Comparison of ENCODE assay signal across 24 mouse cellular contexts in genomic region chr15:97162305-97162704, GRCm38 (mm10).
"Had no signal": no experiment of that assay in that cellular context is flagged by ENCODE, and none has a peak within 500 bp of the region (broad histone marks: within the 10 kb centered on the region; RNA-seq: fewer than 3 reads in every experiment).

No protein-coding gene starts in this region.

- H3K4me2 ChIP-seq: heart, embryonic 12.5 days; hindbrain, embryonic 12.5 days; hindbrain, embryonic 14.5 days; intestine, embryonic 15.5 days; limb, embryonic 12.5 days; liver, embryonic 11.5 days had no signal

- H3K4me3 ChIP-seq: heart, embryonic 10.5 days; heart, embryonic 12.5 days; hindbrain, embryonic 10.5 days; hindbrain, embryonic 12.5 days; intestine, embryonic 15.5 days; layer of hippocampus, adult 2 months; left cerebral cortex, adult 2 months; limb, embryonic 10.5 days; limb, embryonic 12.5 days had no signal

- DNase-seq: gastrocnemius, postnatal 10 days; gastrocnemius, postnatal 25 days; heart, adult 18-20 months; heart, postnatal 10 days; heart, postnatal 4 days; kidney, adult 18-20 months; kidney, adult 8-10 months; kidney, postnatal 10 days; kidney, postnatal 25 days; kidney, postnatal 4 days had no signal

- H3K9ac ChIP-seq: heart, embryonic 12.5 days; hindbrain, embryonic 12.5 days; hindbrain, embryonic 14.5 days; intestine, embryonic 15.5 days; limb, embryonic 12.5 days had no signal

- H3K36me3 ChIP-seq: heart, embryonic 10.5 days; heart, embryonic 12.5 days; hindbrain, embryonic 10.5 days; hindbrain, embryonic 12.5 days; intestine, embryonic 15.5 days; limb, embryonic 10.5 days; limb, embryonic 12.5 days had no signal

- H3K9me3 ChIP-seq: heart, embryonic 10.5 days; heart, embryonic 12.5 days; hindbrain, embryonic 10.5 days; hindbrain, embryonic 12.5 days; intestine, embryonic 15.5 days; limb, embryonic 10.5 days; limb, embryonic 12.5 days had no signal

- H3K27me3 ChIP-seq: heart, embryonic 12.5 days; hindbrain, embryonic 12.5 days; intestine, embryonic 15.5 days; limb, embryonic 12.5 days had no signal

- ATAC-seq: hindbrain, embryonic 16.5 days; inflammation-experienced regulatory T-cells, adult 6 months; intestine, embryonic 15.5 days; intestine, postnatal 0 days had no signal

- H3K27ac ChIP-seq: heart, embryonic 10.5 days; hindbrain, embryonic 10.5 days; hindbrain, embryonic 12.5 days; hindbrain, embryonic 14.5 days; intestine, embryonic 15.5 days; layer of hippocampus, adult 2 months; left cerebral cortex, adult 2 months; limb, embryonic 10.5 days; limb, embryonic 12.5 days had no signal

- H3K4me1 ChIP-seq: hindbrain, embryonic 10.5 days; hindbrain, embryonic 12.5 days; intestine, embryonic 15.5 days; limb, embryonic 10.5 days; limb, embryonic 12.5 days had no signal
